Mouse (Mus musculus) right cerebral cortex, postnatal 25 days (tissue): Measurements from ENCODE around the gene Abhd6.
A peak's percentile ranks its signal among the peaks of the same experiment; 100 is the strongest.

Source experiments
- DNase-seq: peaks from one replicate; pipeline ENCODE4 v3.0.0; 2022

Abhd6 gene

DNA sequence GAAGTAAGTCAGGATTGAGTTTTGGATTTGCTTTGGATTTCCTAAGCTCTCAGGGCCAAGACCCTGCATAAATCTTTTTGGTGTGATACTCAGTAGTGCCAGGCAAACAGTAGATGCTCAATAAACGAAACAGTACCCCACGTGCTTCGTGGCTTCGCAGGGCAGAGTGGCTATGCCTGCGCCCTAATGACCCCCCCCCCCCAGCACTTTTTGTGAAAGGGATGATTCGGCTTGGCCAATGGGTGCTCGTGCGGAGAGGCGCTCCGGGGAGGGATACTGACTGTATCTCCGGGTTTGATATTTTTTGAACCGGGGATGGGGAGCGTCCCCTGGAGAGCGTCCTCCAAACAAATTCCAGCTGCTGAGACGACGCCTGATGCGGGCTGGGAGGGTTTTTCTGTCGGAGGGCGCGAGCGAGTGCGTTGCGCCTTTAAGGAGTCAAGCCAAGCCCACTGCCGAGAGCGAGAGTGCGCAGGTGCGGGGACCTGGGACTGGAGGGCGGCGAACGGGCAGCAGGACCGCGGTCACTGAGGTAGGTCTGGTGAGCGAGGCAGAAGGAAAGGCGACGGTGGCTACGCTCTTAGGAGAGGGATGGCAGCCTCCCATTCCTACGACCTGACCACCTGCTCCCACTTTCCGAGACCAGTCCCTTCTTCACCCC lies at the start of gene Abhd6:
Abhd6 (plus strand) TSS at position 471 of the 661 bp plus-strand sequence.
- DNase-seq: peak; percentile 88

DNA sequence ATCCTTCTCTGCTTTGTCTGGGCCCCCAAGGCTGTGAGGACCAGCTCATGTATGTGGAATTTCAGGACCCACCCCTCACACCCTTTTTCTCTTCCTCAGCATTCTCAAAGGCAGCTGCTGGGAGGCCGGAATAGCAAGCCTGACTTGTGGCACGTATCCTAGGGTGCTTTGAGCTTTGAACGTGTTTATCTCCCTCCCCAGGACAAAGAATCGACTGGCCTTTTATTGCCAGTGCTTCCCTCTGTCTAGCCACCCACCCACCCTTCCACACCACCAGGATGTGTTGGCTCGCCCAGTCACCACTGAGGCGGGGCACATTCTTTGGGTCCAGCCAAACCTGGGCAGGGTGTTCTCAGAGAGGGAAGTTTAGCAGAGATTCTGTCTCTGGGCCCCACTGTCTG lies 48.6 kb upstream of the Abhd6 start:
- no peak for DNase-seq

DNA sequence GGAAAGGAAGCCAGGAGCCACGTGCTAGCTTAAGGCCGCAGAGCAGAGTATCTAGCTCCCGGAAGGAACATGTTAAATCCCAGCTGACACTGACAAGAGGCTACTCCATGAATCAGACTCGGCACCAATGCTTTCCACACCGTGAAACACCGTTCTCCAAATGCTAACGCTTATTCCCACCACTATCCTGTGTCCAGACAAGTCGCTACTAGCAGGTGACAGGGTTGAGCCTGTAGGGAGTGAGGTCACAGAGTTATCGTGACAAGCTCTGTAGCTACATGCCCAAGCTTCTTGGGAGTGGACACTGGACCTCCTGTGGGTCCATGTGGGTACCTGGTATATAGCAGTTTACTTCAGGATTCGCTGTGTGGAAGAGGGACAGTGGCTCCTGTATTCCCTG lies 46.3 kb upstream of the Abhd6 start:
- DNase-seq: no peak

DNA sequence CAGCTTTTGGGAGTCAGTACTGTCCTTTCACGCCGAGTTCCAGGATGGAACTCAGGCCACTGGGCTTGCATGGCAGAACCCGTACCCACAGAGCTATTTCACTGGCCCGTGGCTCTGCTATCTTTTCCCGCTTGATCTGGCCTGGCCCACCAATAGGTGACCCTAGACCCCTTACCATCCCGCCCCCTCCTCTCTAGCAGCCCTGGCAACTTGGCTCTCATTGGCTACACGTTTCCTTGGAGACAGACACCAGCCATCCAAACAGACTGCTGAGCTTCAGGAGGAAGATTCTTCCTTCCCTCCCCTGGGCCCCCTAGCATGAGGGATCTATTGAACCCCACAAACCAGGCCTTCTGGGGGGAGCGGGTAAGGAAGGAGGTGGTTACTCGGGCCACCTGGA lies 45.7 kb upstream of the Abhd6 start, which contains the start of gene Gm45521:
Gm45521 (plus strand) TSS at position 240 of the 400 bp plus-strand sequence.
- DNase-seq: no peak

DNA sequence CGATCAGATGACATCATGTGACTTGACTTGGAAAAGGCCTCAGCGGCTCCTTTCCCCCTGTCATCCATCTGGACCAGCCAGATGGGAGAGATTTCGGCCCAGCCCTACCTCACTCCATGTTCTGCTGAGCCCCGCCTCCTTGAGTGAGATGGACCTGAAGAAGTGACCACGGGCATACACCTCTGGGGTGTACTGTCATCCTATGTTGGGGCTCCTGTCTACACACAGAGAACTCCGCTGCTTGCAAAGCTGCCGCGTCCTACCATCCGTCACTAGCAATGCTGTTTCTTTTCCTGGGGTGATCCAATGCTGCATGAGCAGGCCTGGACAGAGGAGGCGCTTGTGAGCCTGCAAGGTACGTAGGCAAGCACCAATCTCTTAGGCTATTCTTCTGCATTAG lies 42.1 kb upstream of the Abhd6 start:
- DNase-seq: peak; percentile 40

DNA sequence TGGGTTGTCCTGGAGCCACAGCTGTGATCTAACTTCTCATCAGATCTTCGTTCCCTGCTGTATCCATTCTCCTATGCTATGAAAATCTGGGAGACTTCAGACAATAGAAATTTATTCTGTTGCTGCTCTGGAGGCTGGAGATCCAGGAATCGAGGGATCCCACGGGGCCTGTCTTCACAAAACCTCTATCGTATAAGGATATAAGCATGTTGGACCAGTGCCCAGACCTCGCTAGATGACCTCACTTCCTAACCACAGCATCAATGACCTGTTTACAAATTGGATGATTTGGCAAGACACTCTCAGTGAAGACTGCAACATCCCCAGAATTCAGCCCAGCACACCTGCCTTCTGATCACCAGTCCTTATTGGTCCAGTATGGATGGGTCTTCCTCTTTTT lies 41.0 kb upstream of the Abhd6 start:
- DNase-seq: no peak

DNA sequence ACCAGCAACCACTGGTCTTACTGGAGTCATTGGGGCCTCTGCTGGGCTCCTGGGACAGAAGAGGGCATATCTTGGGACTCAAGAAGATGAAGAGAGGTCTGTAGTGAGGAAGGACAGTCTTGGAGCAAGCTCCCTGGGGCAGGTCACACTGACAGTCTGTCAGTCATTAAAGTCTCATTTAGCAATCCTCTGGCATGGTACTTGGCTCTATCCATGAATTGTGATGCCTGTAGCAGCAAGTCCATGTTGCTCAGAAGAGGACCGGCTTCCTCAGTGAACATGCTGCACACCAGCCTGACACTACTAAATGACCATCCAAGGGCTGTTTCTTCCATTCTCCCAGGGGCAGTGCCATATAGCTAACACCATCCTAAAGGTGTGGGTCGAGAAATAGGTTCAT lies 40.1 kb upstream of the Abhd6 start:
- no peak for DNase-seq

DNA sequence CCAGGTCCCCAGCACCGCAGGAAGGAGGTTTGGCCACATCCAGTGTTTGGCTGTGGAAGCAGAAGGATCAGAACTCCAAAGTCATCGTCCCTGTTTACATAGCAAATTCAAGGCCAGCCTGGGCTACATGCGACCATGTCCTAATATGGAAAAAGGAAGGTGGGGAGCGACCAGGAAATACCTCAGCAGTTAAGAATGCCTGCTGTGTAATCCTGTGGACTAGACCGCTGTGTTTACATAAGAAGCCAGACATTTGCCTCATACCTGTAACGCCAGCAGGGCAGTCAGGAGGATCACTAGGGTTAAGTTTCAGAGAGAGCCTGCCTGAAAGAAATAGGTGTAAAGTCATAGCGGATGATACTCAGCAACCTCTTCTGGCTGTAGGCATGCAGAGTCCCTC lies 39.5 kb upstream of the Abhd6 start:
- DNase-seq: no peak

DNA sequence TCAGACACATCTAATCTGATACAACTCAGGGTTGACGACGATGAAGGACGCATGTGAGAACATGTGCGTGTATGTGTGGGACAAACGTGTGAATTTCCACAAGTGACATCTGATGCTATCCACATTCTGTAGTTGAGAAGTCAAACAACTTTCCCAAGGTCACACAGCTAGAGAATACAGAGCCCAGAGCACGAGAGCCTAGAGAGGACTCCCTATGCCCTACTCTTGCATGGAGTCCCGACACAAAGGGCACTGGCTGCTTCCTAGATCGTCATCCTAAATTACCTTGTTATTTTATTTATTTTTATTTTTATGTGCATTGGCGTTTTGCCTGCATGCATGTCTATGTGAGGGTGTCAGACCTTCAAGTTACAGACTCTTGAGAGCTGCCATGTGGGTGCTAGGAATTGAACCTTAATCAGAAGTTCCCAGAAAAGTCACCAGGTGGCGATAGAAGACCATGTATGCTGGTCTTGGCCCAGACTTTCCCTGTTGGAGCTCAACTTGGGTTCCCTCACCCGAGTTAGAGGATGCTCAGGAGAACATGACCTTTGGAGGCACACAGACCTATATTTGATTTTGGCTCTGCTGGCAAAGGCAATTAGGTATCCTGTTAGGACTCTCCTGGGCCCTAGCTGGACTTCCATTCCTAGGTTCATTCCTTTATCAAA lies 38.3 kb upstream of the Abhd6 start:
- DNase-seq: peak; percentile 56

DNA sequence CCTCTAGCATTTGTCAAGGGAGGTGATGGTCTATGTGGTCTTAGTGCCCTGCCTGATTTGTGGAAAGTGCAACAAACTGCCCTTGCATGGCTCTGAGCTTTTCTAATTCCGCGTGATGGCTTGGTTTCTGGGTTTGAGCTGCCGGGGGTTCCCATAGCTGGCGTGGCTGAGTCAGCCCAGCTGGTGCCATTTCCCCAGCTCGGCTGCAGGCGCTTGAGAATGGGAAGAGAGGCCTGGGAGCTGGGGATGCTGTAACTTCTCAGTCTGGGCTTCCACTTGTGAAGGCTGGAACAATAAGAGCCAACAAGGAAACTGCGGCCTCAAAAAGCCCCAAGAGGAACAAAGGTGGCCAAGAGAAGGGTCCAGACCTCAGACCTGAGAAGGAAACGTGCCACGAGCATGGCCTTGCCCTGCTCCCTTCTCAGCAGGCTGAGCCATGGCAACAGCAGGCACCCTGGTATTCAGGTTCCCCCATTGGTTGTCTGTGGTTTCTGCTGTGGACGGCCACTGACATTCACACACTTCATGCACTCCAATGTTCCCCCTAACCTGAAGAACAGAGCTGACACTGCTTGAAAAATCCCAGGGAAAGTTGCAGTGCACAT lies 30.7 kb upstream of the Abhd6 start:
- no peak for DNase-seq

DNA sequence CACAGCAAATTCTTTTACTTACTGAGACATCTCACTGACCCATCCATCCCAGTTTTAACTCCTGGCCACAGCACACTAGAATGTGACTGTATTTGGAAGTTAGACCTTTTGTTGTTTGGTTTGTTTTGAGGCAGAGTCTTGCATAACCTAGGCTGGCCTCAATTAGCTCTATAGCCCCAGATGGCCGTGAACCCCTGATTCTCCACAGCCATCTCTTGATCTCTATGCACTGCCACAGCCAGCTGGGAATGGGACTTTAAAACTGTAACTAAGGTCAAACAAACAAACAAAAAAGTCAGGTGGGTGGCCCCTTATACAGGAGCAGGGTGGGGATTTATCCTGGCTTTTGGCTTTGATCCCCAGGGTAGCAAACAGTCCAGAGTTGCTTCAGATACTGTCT lies 28.1 kb upstream of the Abhd6 start:
- DNase-seq: no peak

DNA sequence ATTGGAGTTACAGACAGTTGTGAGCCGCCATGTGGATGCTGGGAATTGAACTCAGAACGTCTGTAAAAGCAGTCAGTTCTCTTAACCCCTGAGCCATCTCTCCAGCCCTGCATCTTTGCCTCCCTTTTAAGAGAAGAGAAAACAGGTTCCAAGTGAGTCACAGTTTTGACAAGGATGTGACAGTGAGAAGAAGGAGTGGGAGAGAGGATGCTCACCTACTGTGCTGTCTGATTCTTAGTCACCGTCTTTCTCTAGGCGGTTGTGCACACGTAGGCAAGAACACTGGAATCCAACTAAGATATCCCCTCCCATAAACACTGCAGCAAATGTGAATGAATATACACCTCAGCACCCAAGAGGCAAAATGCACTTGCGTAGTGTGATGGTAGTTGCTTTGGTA lies 27.5 kb upstream of the Abhd6 start:
- DNase-seq: no peak

DNA sequence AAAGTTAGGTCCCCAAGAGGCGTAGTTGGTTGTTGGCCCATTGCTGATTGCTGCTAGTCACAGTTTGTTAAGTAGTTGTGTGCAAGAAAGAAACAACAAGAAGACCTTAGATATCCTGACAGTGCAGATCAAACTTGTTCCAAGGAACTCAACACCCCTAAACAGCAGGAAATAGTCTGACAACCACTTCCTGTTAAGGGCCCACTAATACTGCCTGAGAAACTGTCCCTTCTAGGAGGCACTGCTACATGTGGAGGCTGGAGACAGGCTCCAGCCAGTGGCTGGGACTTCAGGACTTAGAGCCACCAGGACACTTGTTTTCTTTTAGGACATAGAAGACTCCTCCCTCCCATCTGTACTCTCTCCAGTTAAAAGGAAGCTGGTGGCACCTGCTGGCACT lies 25.2 kb upstream of the Abhd6 start:
- no peak for DNase-seq

DNA sequence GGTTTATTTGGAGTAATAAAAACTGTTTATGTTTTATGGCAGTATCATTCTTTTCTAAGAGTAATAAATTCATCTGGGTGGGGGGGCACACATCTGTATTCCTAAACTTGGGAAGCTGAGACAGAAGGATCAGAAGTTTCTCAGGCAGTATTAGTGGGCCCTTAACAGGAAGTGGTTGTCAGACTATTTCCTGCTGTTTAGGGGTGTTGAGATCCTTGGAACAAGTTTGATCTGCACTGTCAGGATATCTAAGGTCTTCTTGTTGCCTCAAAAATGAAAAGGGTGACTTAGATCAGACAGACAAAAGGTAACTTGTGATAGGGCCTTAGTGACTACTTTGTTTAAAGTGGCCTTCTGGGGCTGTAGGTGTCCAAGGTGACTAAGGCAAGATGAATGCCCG lies 24.5 kb upstream of the Abhd6 start:
- no peak for DNase-seq

DNA sequence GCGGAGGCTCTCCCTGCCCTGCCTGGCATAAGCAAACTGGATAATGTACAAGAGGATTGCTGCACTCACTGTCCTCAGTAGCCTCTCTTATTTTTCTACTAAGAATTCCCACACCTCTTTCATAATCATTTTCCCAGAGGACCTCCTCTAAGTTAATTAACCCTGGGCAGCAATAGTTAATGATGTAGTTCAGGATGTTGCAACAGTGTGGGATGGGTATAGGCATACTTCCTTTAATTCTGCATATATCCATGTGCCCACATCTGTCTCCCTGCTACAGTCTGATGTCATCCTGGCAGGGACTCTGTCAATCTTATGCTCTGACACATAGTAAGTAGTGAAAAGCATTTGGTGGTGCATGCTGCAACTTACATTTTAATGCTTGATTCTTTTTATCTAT lies 21.5 kb upstream of the Abhd6 start:
- no peak for DNase-seq

DNA sequence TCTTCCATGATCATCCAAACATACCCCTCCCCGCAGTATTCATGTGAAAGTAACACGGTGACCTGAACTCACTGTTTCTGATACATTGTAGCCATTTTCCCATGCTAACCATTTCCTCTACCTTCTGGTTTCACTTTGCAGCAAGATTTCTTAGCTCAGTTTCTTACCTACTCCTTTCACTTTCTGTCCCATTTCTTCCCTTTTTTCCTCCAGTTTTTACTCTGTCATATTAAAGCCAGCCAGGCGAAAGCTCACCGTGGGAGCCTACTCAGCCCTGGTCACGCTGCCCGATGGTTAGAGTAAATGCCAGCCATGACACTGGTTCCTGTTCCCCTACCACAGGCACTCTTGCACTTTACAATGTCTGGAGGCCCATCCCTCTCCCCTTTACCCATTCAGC lies 15.8 kb upstream of the Abhd6 start:
- DNase-seq: no peak

DNA sequence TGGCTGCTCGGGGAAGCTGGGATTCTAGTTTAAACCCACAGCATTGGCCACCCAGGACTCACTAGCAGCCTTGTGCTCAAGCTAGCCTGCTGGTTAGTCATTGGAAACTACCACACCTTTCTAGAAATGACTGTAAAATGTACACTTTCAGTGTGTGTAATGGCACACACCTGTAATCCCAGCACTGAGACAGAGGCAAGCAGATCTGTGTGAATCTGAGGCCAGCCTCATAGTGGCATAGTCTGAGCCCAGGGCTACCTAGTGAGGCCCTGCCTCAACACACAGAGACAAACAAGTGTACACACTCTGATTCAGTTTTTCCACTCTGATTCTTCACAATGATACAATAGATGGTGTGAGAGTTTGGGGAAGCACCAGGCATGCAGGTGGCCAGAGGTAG lies 13.3 kb upstream of the Abhd6 start:
- no peak for DNase-seq

DNA sequence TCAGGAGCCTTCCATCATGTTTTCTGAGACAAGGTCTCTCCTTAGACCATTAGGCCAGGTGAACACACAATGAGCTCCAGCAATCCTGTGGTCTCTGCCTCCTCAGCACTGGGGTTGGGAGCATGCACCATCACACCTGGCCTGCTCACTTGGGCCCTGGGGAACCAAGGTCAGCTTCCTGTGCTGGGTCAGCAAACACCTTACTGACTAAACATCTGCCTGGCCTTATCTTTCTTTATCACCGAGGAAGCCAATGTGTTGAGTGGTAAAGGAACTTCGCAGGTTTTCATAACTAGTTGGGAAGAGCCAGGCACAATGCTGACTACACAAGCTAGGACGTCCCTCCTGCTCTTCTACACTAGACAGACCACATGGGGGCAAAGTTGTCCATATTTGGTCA lies 12.7 kb upstream of the Abhd6 start:
- no peak for DNase-seq

DNA sequence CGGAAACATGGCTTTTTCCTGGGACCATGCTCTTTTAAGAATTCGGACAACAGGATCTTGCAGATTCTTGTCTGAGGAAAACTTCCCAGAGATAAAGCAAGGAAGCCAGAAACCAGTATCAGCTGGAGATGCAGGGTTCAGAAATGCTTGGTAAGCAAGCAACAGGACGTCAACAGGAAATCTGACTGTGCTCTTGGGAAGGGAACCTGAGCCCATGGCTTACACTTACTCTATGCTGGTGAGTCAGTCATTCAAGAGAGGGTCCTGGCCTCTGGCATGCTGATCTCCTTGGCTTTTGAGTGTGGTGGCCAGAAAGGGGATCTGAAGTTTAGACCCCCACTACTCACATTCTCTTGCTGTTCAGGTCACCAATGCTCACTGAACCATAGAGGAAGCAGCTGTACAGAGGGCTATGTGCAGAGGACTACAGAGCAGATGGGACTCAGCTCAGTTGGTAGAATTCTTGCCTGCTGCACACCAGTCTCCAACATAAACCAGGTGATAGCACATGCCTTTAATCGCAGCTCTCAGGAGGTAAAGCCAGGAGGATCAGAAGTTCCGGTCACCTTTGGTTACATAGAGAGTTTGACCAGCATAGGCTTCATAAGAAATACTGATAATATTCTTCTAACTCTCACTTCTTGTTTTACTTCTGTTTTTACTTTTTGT lies 11.5 kb upstream of the Abhd6 start:
- DNase-seq: no peak

DNA sequence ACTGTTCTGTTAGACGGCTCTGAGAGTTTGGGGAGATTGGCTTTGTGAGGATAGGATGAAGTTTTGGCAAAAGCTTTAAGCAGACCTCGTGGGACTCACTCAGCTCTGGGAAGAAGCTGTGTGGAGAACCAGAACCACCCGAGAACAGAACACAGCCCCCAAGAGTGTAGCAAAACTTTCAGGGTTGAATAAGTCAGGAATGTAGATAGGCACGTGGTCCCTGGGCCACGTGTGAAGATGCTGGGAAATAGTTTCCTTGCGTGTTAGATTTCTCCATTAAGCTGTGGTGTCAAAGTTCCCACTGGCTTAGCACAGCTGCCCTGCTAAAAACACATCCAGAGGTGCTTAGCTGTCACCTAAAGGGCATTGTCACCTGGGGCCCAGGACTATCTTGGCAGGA lies 10.5 kb upstream of the Abhd6 start:
- DNase-seq: no peak

DNA sequence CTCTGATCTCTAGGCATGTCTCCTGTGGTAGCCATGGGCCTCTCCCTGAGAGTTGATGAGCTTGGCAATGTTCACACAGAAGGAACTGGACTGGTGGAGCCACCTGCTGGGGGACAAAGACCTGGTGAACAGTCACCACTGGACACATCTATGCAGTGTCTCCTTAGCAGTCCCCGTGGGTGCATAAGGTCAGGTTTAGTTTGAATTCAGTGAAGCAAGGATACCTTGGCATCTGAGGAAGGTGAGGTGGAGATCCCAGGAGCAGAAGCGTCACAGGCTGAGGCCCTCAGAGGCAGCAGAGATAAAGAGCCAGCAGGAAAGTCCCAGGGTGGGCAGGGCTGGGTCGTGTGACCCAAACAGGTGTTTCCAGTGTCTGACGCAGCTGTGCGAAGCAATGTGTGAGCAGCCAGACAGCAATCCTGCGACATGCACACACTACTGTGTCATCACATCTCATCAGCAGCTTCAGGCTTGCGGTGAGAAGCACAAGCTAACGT lies 8.4 kb upstream of the Abhd6 start, which contains the start of gene Dnase1l3:
Dnase1l3 (minus strand) TSS at position 303 of the 497 bp plus-strand sequence.
- DNase-seq: no peak

DNA sequence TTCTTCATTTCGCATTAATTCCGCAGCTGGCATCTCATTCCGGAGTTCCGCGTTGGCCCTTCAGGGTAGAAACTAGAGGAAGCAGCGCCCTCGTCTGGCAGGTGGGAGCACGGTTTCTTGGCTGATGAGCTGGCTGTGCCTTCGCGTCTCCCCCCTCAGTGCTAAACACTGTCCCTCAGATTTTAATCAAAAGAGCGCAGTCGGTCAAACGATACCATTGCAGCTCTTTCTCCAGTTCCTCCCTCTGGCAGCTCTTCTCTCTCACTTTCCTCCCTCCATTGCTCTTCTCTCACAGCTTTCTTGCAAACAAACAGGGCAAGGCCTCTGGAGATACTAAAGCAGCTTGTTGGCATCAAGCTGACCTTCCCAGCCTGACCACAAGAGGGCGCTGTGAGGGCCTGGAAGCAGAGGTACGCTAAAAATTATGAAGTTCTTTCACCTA lies 5.4 kb upstream of the Abhd6 start:
- DNase-seq: peak; percentile 88

DNA sequence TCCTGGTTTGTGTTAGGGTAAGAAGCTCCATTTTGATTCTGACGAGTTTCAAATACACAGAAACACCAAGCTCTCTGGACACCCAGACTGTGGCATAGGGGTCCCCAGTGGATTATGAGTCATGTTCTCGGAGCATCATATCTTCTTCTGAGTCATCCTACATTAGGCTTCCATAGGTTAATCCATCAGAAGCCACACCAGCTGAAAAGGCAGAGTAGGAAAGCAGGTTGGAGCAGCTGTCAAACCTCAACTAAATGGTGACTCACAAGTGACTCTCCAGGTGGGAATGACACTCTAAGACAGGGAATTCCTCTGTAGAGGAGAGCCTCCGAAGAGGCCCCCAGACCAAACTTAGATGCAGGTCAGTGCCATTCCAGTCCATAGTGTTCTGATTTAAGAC lies 3.7 kb upstream of the Abhd6 start:
- no peak for DNase-seq

DNA sequence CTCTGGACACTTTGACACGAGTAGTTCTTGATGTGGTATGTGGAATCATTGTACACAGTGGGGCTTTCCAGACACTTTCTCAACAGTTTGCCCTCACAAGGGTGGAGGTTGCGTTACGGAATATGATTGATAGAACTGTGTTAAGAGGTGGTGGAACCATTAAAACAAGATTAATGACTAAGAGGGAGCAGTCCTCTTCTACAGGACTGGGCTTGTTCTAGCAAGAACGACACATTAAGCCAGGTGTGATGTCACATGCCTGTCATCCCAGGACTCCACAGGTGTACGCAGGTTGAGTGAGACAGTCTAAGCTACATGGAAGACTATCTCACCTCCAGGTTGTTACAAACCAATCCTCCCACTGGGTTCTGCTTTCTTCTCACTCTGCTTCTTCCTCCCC lies 3.3 kb upstream of the Abhd6 start:
- no peak for DNase-seq
